Mouse (Mus musculus): ENCODE results near the gene Gltp. TPM values are rescaled to one million over a fixed set of nuclear protein-coding genes. Genes with fewer than 3 reads are reported as not detected.

Gltp gene
- polyA plus RNA-seq, 1 experiment, result 29.3 TPM

- TF ChIP-seq POLR2A (IDR thresholded peaks at IDR 0.05; ENCODE audit: borderline replicate concordance, extremely low read depth, insufficient read depth, insufficient read length, poor library complexity, severe bottlenecking), result no peak
- TF ChIP-seq CTCF (IDR thresholded peaks at IDR 0.05; ENCODE audit: borderline replicate concordance, extremely low read depth, insufficient read depth, insufficient read length), result peak; percentile 98
- DNase-seq (ENCODE audit: low read depth), result peak; percentile 85
These were observed 51.8 kb downstream of the Gltp start for GRCm38 (mm10) chr5:114638769-114639644.

- DNase-seq (ENCODE audit: low read depth), result no peak
- TF ChIP-seq CTCF (IDR thresholded peaks at IDR 0.05; ENCODE audit: borderline replicate concordance, extremely low read depth, insufficient read depth, insufficient read length) (no peak), POLR2A (IDR thresholded peaks at IDR 0.05; ENCODE audit: borderline replicate concordance, extremely low read depth, insufficient read depth, insufficient read length, poor library complexity, severe bottlenecking) (no peak)
These were observed 54.7 kb downstream of the Gltp start for GRCm38 (mm10) chr5:114636091-114636490.

DNA sequence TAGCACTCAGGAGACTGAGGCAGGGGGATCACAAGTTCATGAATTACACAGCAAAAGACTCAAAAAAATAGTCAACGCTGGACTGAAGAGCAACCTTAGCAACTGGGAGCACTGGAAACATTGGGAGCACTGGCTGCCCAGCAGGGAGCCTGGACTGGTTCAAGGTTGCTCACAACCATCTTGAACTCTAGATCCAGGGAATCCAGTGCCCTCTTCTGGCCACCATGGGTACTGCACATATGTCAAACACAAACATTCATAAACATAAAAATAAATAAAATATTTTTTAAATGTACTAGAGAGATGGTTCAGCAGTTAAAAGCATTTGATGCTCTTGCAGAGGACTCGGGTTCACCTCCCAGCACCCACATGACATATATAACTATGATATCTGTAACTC is 59.4 kb downstream of the Gltp start:
- DNase-seq (ENCODE audit: low read depth), result no peak

GRCm38 (mm10) chr5:114625590-114625989 is 65.2 kb downstream of the Gltp start:
- TF ChIP-seq CTCF (IDR thresholded peaks at IDR 0.05; ENCODE audit: borderline replicate concordance, extremely low read depth, insufficient read depth, insufficient read length) (peak; percentile 73), POLR2A (IDR thresholded peaks at IDR 0.05; ENCODE audit: borderline replicate concordance, extremely low read depth, insufficient read depth, insufficient read length, poor library complexity, severe bottlenecking) (no peak)
- peak; percentile 65 for DNase-seq (ENCODE audit: low read depth)

More for the DNA sequence above, 59.4 kb downstream of the Gltp start:
- no peak for TF ChIP-seq POLR2A (IDR thresholded peaks at IDR 0.05; ENCODE audit: borderline replicate concordance, extremely low read depth, insufficient read depth, insufficient read length, poor library complexity, severe bottlenecking)
- TF ChIP-seq CTCF (IDR thresholded peaks at IDR 0.05; ENCODE audit: borderline replicate concordance, extremely low read depth, insufficient read depth, insufficient read length), result peak; percentile 49

DNA sequence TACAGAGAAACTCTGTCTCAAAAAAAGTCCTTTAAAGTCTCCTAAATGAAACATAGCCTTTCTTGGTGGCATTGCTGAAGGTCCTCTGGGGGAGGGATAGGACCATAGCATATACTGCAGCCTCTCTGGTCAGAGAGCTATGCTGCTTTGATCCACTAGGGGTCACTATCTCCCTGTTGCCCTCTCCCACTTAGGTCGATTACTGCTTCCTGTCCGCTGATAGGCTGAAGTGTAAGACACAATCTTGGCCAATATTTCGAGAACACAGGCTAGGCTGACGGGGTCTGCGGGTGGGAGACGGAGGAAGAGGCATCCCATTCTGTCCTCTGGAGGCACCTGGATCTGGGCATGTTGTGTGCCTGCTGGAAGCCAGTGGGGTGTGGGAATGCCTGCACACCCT is 70.5 kb downstream of the Gltp start:
- TF ChIP-seq POLR2A (IDR thresholded peaks at IDR 0.05; ENCODE audit: borderline replicate concordance, extremely low read depth, insufficient read depth, insufficient read length, poor library complexity, severe bottlenecking) (no peak), CTCF (IDR thresholded peaks at IDR 0.05; ENCODE audit: borderline replicate concordance, extremely low read depth, insufficient read depth, insufficient read length) (peak; percentile 53; the same call in 1 of the 2 replicates)
- no peak for DNase-seq (ENCODE audit: low read depth)

Other genes starting within 250 kb of the Gltp start
- gene Mmab, start 246.9 kb downstream of the Gltp start, polyA plus RNA-seq (2012; rRNA removed), result 26.2 and 28.3 TPM in 2 replicates
- 63.8 and 67.6 TPM in 2 replicates for gene Mvk, start 246.7 kb downstream of the Gltp start, polyA plus RNA-seq (2012; rRNA removed)
- 13.6 and 16.6 TPM in 2 replicates for gene Fam222a, start 123.0 kb downstream of the Gltp start, polyA plus RNA-seq (2012; rRNA removed)
- gene Trpv4, start 32.6 kb downstream of the Gltp start, polyA plus RNA-seq (2012; rRNA removed), result 1.5 and 1.7 TPM in 2 replicates
- 31.1 and 32.2 TPM in 2 replicates for gene Tchp, start 16.8 kb upstream of the Gltp start, polyA plus RNA-seq (2012; rRNA removed)
- 51.3 and 58.6 TPM in 2 replicates for gene Ankrd13a, start 83.7 kb upstream of the Gltp start, polyA plus RNA-seq (2012; rRNA removed)
- 48.6 and 57.5 TPM in 2 replicates for gene Git2, start 84.5 kb upstream of the Gltp start, polyA plus RNA-seq (2012; rRNA removed)
- gene 1500011B03Rik, start 132.5 kb upstream of the Gltp start, polyA plus RNA-seq (2012; rRNA removed), result 204 and 243 TPM in 2 replicates
- not detected in 2 replicates for gene 4930519G04Rik, start 162.7 kb upstream of the Gltp start, polyA plus RNA-seq (2012; rRNA removed)
- 1.9 and 2.6 TPM in 2 replicates for gene Gm9936, start 167.7 kb upstream of the Gltp start, polyA plus RNA-seq (2012; rRNA removed)
- 1.5 and 3.3 TPM in 2 replicates for gene Oasl2, start 206.0 kb upstream of the Gltp start, polyA plus RNA-seq (2012; rRNA removed)
- 0.21 and 0.42 TPM in 2 replicates for gene Oasl1, start 232.3 kb upstream of the Gltp start, polyA plus RNA-seq (2012; rRNA removed)

Data from brain, embryonic 14.5 days (tissue).